Mouse (Mus musculus): ENCODE data around the gene Ngef. TPM values are rescaled to one million over a fixed set of nuclear protein-coding genes. Genes with fewer than 3 reads are reported as not detected.

Gene Ngef
- total RNA-seq, 2 experiments from 2014 or later: 198 to 200 TPM

Other genes starting within 250 kb of the Ngef start
- gene Gigyf2, start 246.9 kb downstream of the Ngef start, total RNA-seq (2021): 10 to 100 TPM; 73.7 to 77.8 TPM
- 1 to 10 TPM; 1.2 to 1.9 TPM for gene Kcnj13, start 179.1 kb downstream of the Ngef start, total RNA-seq (2021)
- not detected for gene Snorc, start 103.6 kb downstream of the Ngef start, total RNA-seq (2021)
- 1 to 10 TPM; 2.3 to 2.4 TPM for gene Neu2, start 64.0 kb downstream of the Ngef start, total RNA-seq (2021)
- gene Inpp5d, start 46.4 kb upstream of the Ngef start, total RNA-seq (2021): 10 to 100 TPM; 14.1 to 17.8 TPM
- gene Atg16l1, start 182.0 kb upstream of the Ngef start, total RNA-seq (2021): 10 to 100 TPM; 68.3 to 71.0 TPM
- 1 to 10 TPM; 1.5 to 1.9 TPM for gene Sag, start 229.8 kb upstream of the Ngef start, total RNA-seq (2021)